Mouse (Mus musculus) liver, postnatal 0 days (tissue): Measurements from ENCODE around the gene Olfm1.

ENCODE experiments used
- CTCF ChIP-seq: sonication (generic); IDR thresholded peaks from 2 replicates; pipeline ENCODE4 v1.5.1; 2016; ENCODE audit warnings: antibody characterized with exemption, low read depth
- EP300 ChIP-seq: IDR thresholded peaks from 2 replicates; pipeline ENCODE4 v1.6.1; 2016; ENCODE audit warnings: antibody characterized with exemption, low read depth, mild to moderate bottlenecking

- TF ChIP-seq CTCF (no peak), EP300 (peak; percentile 38; the same call in 1 of the 2 replicates)
Observed at GRCm38 (mm10) chr2:28147248-28147794, 45.5 kb upstream of the Olfm1 start.
